Mouse (Mus musculus) lung, adult 18-20 months (tissue): ENCODE results near the gene Vmn1r184.
"Not testable (repeated sequence)": the region's sequence is repeated elsewhere in the genome, so short reads cannot be mapped to it uniquely, and the experiment has no call there.

Source experiments
- DNase-seq, 2 experiments: peaks; one replicate each; pipeline ENCODE4 v3.0.0; 2022; ENCODE audit warnings: mixed read lengths in 2 of 2

The Vmn1r184 gene

GRCm38 (mm10) chr7:26260034-26260433, at the start of gene Vmn1r184:
TSS of gene Vmn1r184 (plus strand) at chr7:26260334.
- not testable (repeated sequence) for DNase-seq

DNA sequence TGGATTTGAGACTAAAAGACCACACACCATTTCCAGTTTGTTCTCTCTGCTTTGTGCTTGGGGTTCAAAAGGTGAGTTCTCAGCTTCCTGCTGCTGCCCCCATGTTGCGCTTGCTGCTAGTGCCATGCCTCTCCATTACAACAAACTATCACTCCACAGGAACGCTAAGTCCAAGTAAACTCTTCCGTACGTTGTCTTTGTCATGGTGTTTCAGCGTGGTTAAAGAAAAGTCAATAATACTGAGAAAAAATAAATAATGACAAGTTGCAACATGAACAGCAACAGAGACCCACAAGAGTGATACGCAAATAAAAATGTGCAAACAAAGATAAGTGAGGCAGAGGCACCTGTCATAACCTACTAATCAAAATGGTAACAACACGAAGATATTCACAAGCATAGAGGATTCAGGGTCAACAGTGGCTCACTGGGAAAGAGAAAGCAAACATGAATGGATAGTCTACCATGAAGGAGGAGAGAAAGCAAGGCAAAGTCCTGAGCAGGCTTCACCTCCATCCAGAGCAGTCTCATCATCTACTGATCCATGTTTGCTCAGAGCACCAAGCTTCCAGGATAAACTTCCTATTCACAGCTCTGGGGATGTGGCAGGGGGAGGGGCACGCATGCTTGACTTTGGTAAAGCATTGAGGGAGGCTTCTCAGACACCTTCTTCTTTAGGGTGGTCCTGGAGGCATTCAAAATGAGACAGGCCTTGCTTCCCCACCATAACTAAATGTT, 43.5 kb downstream of the Vmn1r184 start:
- DNase-seq: not testable (repeated sequence)

DNA sequence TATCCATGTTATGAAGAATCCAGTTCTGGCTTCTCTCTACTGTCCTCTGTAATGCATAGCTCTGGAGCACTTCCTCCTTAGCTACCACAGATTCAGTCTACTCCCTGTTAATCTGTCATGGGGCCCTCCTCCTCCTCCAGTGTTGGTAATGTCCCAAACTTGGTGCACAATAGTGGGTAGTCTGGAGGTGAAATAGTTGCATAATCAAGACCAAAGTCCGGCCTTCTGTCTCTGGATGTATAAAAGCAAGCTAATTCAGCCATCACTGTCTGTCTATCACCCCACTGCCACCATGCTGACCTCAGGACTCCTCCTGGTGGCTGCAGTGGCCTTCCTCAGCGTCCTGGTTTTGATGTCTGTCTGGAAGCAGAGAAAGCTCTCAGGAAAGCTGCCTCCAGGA, 46.8 kb downstream of the Vmn1r184 start, which contains the start of gene Cyp2a4:
Gene Cyp2a4, plus strand, starts transcription at position 244 of the 400 bp plus-strand sequence.
- DNase-seq: not testable (repeated sequence)

GRCm38 (mm10) chr7:26311786-26312185, 51.7 kb downstream of the Vmn1r184 start:
- not testable (repeated sequence) for DNase-seq

- not testable (repeated sequence) for DNase-seq
These were observed 55.1 kb downstream of the Vmn1r184 start for GRCm38 (mm10) chr7:26315194-26315593.

GRCm38 (mm10) chr7:26315809-26316208, 55.7 kb downstream of the Vmn1r184 start:
- not testable (repeated sequence) for DNase-seq
